Mouse (Mus musculus): Measurements from ENCODE around the gene Smu1. TPM values are rescaled to one million over a fixed set of nuclear protein-coding genes. Genes with fewer than 3 reads are reported as not detected.
A peak's percentile ranks its signal among the peaks of the same experiment; 100 is the strongest.

The Smu1 gene
- polyA plus RNA-seq, 1 experiment from 2014 or later: 153 TPM

DNA sequence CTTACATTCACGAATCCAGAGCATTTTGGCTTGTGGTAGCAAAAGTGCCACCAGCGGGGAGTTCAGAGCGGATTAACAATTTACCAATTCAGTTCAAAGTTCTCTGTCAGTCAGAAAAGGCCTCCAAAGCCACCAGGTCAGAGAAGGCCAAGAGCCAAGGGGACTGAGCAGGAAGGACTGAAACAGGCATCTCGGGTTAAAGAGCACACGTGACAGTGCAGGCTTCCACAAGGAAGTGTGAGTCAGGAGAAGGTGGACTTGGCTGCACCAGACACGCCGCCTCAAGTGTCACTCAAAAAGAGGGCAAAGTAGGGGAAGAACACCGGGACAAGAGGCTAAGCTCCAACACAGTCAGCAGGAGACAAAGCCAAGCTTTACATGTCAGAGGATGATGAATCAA lies 57.5 kb downstream of the Smu1 start:
- no peak overlapping the region for H3K9ac ChIP-seq
- no peak for ATAC-seq (ENCODE audit: insufficient number of reproducible peaks, insufficient read depth, low FRiP score, low TSS enrichment)
- no peak overlapping the region for H3K27ac ChIP-seq
- 81% methylated on average over 8 of the region's 8 CpGs for WGBS
- peaks cover 12% of the 10 kb centered on the region for H3K4me1 ChIP-seq
- peaks cover 12% of the 10 kb centered on the region for H3K36me3 ChIP-seq
- H3K9me3 ChIP-seq: no peaks in the 10 kb centered on the region
- H3K4me3 ChIP-seq: no peak overlapping the region
- H3K4me2 ChIP-seq (replicated peaks): no peak overlapping the region
- H3K27me3 ChIP-seq: no peaks in the 10 kb centered on the region

DNA sequence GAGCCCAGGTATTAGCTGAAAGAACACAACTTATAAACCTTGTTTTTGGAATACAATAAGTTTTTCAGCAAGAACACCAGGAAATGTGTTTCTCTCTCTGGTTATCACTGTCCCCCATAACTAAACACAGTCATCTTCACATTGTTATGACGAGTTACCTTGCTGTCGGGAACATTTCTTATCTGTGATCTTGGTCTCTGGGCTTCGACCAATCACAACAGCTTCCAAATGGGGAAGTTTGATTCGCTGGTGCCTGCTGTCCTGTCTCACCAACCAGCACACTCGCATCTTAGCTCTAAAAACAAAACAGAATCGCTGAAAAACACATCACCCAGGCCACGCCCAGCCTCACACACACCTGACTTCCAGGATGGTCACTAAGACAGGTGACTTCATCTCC lies 60.7 kb downstream of the Smu1 start:
- no peaks in the 10 kb centered on the region for H3K9me3 ChIP-seq
- no peaks in the 10 kb centered on the region for H3K27me3 ChIP-seq
- no peak overlapping the region for H3K9ac ChIP-seq
- H3K36me3 ChIP-seq: peaks cover 41% of the 10 kb centered on the region
- WGBS: 79% methylated on average over 7 of the region's 7 CpGs
- H3K27ac ChIP-seq: no peak overlapping the region
- peaks cover 5% of the 10 kb centered on the region; the same call in 1 of the 2 replicates for H3K4me1 ChIP-seq
- ATAC-seq (ENCODE audit: insufficient number of reproducible peaks, insufficient read depth, low FRiP score, low TSS enrichment): no peak
- H3K4me3 ChIP-seq: no peak overlapping the region
- no peak overlapping the region for H3K4me2 ChIP-seq (replicated peaks)

GRCm38 (mm10) chr4:40691100-40691499 lies 66.6 kb downstream of the Smu1 start:
- peak; percentile 16; the same call in 1 of the 2 replicates for ATAC-seq (ENCODE audit: insufficient number of reproducible peaks, insufficient read depth, low FRiP score, low TSS enrichment)
- WGBS: 53% methylated on average over 11 of the region's 11 CpGs
- H3K36me3 ChIP-seq: peaks cover 66% of the 10 kb centered on the region
- no peaks in the 10 kb centered on the region for H3K9me3 ChIP-seq
- no peaks in the 10 kb centered on the region for H3K27me3 ChIP-seq
- H3K27ac ChIP-seq: no peak overlapping the region
- H3K4me1 ChIP-seq: no peaks in the 10 kb centered on the region
- no peak overlapping the region for H3K9ac ChIP-seq
- H3K4me2 ChIP-seq (replicated peaks): no peak overlapping the region
- no peak overlapping the region for H3K4me3 ChIP-seq

MicroRNAs encoded within 50 kb of the gene (microRNA counts, 519-probe panel; counts per million panel counts)
- microRNA mmu-miR-207: 460 counts per million, percentile 65 among the panel's probes with 10 or more counts

Small RNA genes lying within 50 kb of the gene (microRNA-seq; reads per million reads assigned to microRNA genes)
- not detected for gene Mir207

Other genes starting within 250 kb of the Smu1 start
- 38.7 and 40.1 TPM in 2 replicates for gene Aptx, start 54.7 kb downstream of the Smu1 start, polyA plus RNA-seq (2016; fragmentation: Nextera tagmentation; extraction: Ambion mirVana)
- 476 and 518 TPM in 2 replicates for gene Dnaja1, start 35.8 kb downstream of the Smu1 start, polyA plus RNA-seq (2016; fragmentation: Nextera tagmentation; extraction: Ambion mirVana)
- gene B4galt1, start 96.1 kb upstream of the Smu1 start, polyA plus RNA-seq (2016; fragmentation: Nextera tagmentation; extraction: Ambion mirVana): 34.4 and 37.9 TPM in 2 replicates
- gene Spink4, start 162.1 kb upstream of the Smu1 start, polyA plus RNA-seq (2016; fragmentation: Nextera tagmentation; extraction: Ambion mirVana): not detected in 2 replicates
- 252 and 253 TPM in 2 replicates for gene Bag1, start 190.4 kb upstream of the Smu1 start, polyA plus RNA-seq (2016; fragmentation: Nextera tagmentation; extraction: Ambion mirVana)
- gene Chmp5, start 190.5 kb upstream of the Smu1 start, polyA plus RNA-seq (2016; fragmentation: Nextera tagmentation; extraction: Ambion mirVana): 105 and 110 TPM in 2 replicates
- 108 and 110 TPM in 2 replicates for gene Nfx1, start 213.0 kb upstream of the Smu1 start, polyA plus RNA-seq (2016; fragmentation: Nextera tagmentation; extraction: Ambion mirVana)

Measured in embryonic facial prominence, embryonic 12.5 days (tissue).